Mouse (Mus musculus) heart, embryonic 16.5 days (tissue): ENCODE results near the gene Ripor2. TPM values are rescaled to one million over a fixed set of nuclear protein-coding genes. Genes with fewer than 3 reads are reported as not detected.

Source experiments
- ATAC-seq: fragments of 200-750 bp; cut with Nextera tagmentation; replicated peaks from 2 replicates; pipeline ENCODE4 v1.8.0; 2017; ENCODE audit warnings: moderate number of reproducible peaks; ENCODE audit not compliant: insufficient read depth, low FRiP score; ENCODE audit errors: extremely low read depth
- H3K27ac ChIP-seq: fragments of 300-500 bp; sonication (generic); 2 replicates; pipeline ENCODE4 v1.5.1; 2014; ENCODE audit warnings: mild to moderate bottlenecking, low read length, control low read depth, moderate library complexity
- H3K27me3 ChIP-seq: fragments of 300-500 bp; sonication (generic); 2 replicates; pipeline ENCODE4 v1.6.1; 2014; ENCODE audit warnings: low read length, mixed read lengths; ENCODE audit not compliant: control insufficient read depth, insufficient read depth
- H3K36me3 ChIP-seq: fragments of 300-500 bp; sonication (generic); 2 replicates; pipeline ENCODE4 v1.6.1; 2014; ENCODE audit not compliant: control insufficient read depth, insufficient read depth
- H3K4me1 ChIP-seq: fragments of 300-500 bp; sonication (generic); 2 replicates; pipeline ENCODE4 v1.6.1; 2014; ENCODE audit warnings: low read length, mixed read lengths; ENCODE audit not compliant: control insufficient read depth, insufficient read depth
- H3K4me2 ChIP-seq: fragments of 300-500 bp; sonication (generic); 2 replicates; pipeline ENCODE4 v1.6.1; 2014; ENCODE audit warnings: low read depth, mild to moderate bottlenecking, control low read depth, low read length
- H3K4me3 ChIP-seq: fragments of 300-500 bp; sonication (generic); 2 replicates; pipeline ENCODE4 v1.5.1; 2014; ENCODE audit warnings: mild to moderate bottlenecking, control low read depth, low read length
- H3K9ac ChIP-seq: fragments of 300-500 bp; sonication (generic); 2 replicates; pipeline ENCODE4 v1.6.1; 2014; ENCODE audit warnings: low read length, control low read depth
- H3K9me3 ChIP-seq: fragments of 300-500 bp; sonication (generic); replicated peaks from 2 replicates; pipeline ENCODE4 v1.6.1; 2016; ENCODE audit warnings: low read length; ENCODE audit not compliant: control insufficient read depth
- WGBS: fragments of 180-500 bp; shearing (Covaris S2); extraction: QIAGEN DNeasy Blood & Tissue Kit; methylation state at CpG from one replicate; pipeline ENCODE4 v1.1.7; 2014; 5-methylcytosine and 5-hydroxymethylcytosine counted together
- polyA plus RNA-seq: library from polyadenylated mRNA; unstranded; fragments of >200 nt; fragmentation: Nextera tagmentation; extraction: Ambion mirVana; gene quantifications from 2 replicates; pipeline ENCODE4 v1.2.1, GENCODE M21; 2015

Ripor2 gene
- polyA plus RNA-seq, 1 experiment from 2014 or later, result 17.3 TPM

DNA sequence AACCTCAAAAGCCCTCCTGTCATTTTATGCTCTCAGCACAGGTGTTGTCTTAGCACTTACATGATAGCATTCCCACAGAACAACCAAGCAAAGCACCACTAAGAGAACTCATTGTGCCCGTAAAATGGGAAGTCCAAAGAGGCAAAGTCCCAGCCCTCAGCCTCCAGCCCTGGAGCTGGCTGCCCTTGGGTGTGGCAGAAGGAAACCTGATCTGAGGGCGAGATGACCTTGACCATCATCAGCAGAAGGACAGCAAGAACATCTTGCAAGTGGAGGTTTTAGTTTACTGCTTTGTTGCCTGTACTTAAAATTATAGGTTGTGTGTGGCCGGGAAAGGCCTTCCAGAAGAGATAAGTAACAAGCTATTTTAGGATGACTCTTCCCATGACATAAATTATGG lies 6.9 kb upstream of the Ripor2 start:
- Histone ChIP-seq H3K4me1 (peaks cover 33% of the 10 kb centered on the region), H3K27ac (peak overlapping the region; percentile 34; the same call in 1 of the 2 replicates), H3K4me3 (no peak overlapping the region), H3K9me3 (no peaks in the 10 kb centered on the region), H3K27me3 (no peaks in the 10 kb centered on the region), H3K36me3 (no peaks in the 10 kb centered on the region), H3K4me2 (no peak overlapping the region), H3K9ac (no peak overlapping the region)
- 63% methylated on average over 3 of the region's 3 CpGs for WGBS
- no peak for ATAC-seq

DNA sequence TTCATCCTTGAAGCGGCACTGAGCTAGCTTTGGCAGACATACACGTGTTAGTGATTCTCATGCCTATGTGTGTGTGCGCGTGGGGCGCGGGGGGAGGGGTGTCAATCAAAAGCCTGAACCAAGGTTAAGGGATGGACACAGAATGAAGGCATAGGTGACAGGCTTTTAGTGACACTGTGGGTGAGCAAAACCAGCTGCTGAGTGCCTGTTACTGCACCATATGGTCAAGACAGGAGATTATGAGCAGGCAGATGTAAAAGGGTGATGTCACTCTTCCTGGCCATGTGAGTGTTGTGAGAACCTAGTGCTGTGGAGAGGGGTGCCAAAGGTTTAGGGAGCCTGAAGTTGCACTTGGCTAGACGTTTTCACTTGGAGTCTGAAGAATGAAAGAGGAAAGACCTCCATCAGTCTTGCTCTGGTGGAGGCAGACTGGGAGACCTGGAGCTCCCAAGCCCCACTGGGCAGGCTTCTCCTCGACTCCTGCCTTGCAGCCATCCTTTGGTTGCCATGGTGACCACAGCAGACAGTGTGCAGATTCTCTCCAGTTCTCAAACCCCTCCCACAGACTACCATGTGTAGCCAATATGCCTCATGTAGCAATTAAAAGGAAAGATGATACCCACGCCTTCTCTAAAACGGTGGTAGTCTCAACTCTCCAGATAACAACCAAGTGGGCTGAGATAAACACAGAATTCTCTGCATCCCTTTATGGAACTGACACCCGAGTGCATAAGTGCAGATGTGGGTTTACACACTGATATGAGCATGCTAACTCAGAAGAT lies 5.5 kb upstream of the Ripor2 start:
- peak overlapping the region; percentile 61 for H3K27ac ChIP-seq
- no peak overlapping the region for H3K9ac ChIP-seq
- peak; percentile 66 for ATAC-seq
- 28% methylated on average over 11 of the region's 11 CpGs for WGBS
- H3K4me1 ChIP-seq, result peaks cover 27% of the 10 kb centered on the region
- H3K9me3 ChIP-seq, result no peaks in the 10 kb centered on the region
- no peaks in the 10 kb centered on the region for H3K36me3 ChIP-seq
- H3K27me3 ChIP-seq, result no peaks in the 10 kb centered on the region
- no peak overlapping the region for H3K4me2 ChIP-seq
- H3K4me3 ChIP-seq, result no peak overlapping the region

DNA sequence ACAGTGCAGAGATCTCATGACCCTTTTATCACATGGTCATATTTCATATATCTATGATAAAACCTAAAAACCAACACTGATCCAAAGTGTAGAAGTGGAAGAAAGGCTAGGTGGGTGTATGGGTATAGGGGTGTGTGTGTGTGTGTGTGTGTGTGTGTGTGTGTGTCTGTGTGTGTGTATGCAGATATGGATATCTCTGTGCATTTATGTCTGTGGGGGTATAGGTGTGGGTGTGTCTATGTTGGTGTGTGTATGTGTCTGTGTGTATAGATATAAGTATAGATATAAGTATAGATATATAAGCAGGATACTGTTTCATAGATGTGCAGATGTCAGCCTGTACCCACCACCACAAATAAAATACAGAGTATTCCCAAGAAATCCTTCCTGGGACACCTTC lies 3.7 kb upstream of the Ripor2 start:
- H3K9ac ChIP-seq, result no peak overlapping the region
- H3K9me3 ChIP-seq, result no peaks in the 10 kb centered on the region
- ATAC-seq, result no peak
- no peaks in the 10 kb centered on the region for H3K36me3 ChIP-seq
- no peak overlapping the region for H3K27ac ChIP-seq
- H3K4me1 ChIP-seq, result peaks cover 27% of the 10 kb centered on the region
- H3K4me2 ChIP-seq, result no peak overlapping the region
- no peaks in the 10 kb centered on the region for H3K27me3 ChIP-seq
- H3K4me3 ChIP-seq, result no peak overlapping the region

DNA sequence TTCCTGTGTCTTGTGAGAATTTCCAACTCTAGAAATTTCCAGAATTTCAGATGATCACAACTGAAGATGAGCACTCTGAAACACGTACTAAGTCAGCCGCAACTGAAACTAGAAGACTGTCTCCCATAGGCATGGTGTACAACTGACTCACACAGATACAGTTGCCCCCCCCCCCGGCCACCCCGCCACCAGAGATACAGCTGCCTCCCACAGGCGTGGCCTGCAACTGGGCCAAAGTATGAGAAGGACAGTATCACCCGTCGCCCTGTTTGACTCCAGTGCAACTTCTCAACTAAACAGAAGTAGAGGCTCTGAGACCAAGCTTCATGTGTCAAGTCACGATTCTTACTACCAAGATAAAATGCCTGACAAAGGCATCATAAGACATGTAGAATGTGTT lies 1.2 kb upstream of the Ripor2 start:
- WGBS, result 79% methylated on average over 8 of the region's 8 CpGs
- Histone ChIP-seq H3K27me3 (no peaks in the 10 kb centered on the region), H3K9ac (no peak overlapping the region), H3K4me3 (no peak overlapping the region), H3K9me3 (no peaks in the 10 kb centered on the region), H3K4me2 (no peak overlapping the region), H3K36me3 (no peaks in the 10 kb centered on the region), H3K4me1 (peaks cover 24% of the 10 kb centered on the region), H3K27ac (no peak overlapping the region)
- no peak for ATAC-seq

DNA sequence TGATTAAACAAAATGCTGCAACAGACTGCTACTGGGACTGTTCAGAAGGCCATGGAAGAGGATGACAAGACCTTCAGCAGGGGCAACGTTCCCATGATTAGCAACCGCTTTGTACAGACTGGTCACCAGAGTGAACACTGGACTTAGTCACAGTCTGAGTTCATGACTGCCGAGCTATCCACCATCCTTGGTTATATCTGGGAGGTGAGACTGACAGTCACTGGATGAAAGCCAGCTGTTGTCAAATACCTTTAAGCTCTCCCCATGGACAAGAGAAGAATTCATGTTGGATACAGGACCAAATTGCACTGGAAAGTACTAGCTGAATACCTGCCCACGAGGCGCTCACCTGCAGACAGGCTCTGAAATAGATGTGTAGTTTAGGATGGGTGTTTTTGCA lies 2.4 kb downstream of the Ripor2 start:
- H3K9me3 ChIP-seq, result no peaks in the 10 kb centered on the region
- H3K27ac ChIP-seq, result peak overlapping the region; percentile 27
- 0 out of 2 replicates have a peak, but pooled peaks have one; percentile 28 for ATAC-seq
- peaks cover 8% of the 10 kb centered on the region for H3K4me1 ChIP-seq
- no peak overlapping the region for H3K4me2 ChIP-seq
- WGBS, result 51% methylated on average over 5 of the region's 5 CpGs
- no peak overlapping the region for H3K4me3 ChIP-seq
- H3K27me3 ChIP-seq, result no peaks in the 10 kb centered on the region
- H3K36me3 ChIP-seq, result no peaks in the 10 kb centered on the region
- H3K9ac ChIP-seq, result no peak overlapping the region

GRCm38 (mm10) chr13:24584841-24585240 lies 2.9 kb downstream of the Ripor2 start:
- ATAC-seq, result no peak
- Histone ChIP-seq H3K36me3 (no peaks in the 10 kb centered on the region), H3K27ac (peak overlapping the region; percentile 27; the same call in 1 of the 2 replicates), H3K4me1 (peaks cover 8% of the 10 kb centered on the region), H3K27me3 (no peaks in the 10 kb centered on the region), H3K9me3 (no peaks in the 10 kb centered on the region), H3K4me2 (no peak overlapping the region), H3K4me3 (no peak overlapping the region), H3K9ac (no peak overlapping the region)
- 75% methylated on average over 6 of the region's 6 CpGs for WGBS

GRCm38 (mm10) chr13:24585369-24585768 lies 3.4 kb downstream of the Ripor2 start:
- no peak overlapping the region for H3K4me3 ChIP-seq
- no peak overlapping the region for H3K9ac ChIP-seq
- no peaks in the 10 kb centered on the region for H3K36me3 ChIP-seq
- ATAC-seq, result no peak
- no peaks in the 10 kb centered on the region for H3K9me3 ChIP-seq
- peaks cover 8% of the 10 kb centered on the region for H3K4me1 ChIP-seq
- no peak overlapping the region for H3K4me2 ChIP-seq
- no peaks in the 10 kb centered on the region for H3K27me3 ChIP-seq
- H3K27ac ChIP-seq, result no peak overlapping the region
- 65% methylated on average over 9 of the region's 9 CpGs for WGBS

- Histone ChIP-seq H3K27ac (no peak overlapping the region), H3K9me3 (no peaks in the 10 kb centered on the region), H3K9ac (no peak overlapping the region), H3K4me1 (peaks cover 8% of the 10 kb centered on the region), H3K27me3 (no peaks in the 10 kb centered on the region), H3K36me3 (no peaks in the 10 kb centered on the region), H3K4me2 (no peak overlapping the region), H3K4me3 (no peak overlapping the region)
- no peak for ATAC-seq
- 92% methylated on average over 12 of the region's 12 CpGs for WGBS
These were observed 5.4 kb downstream of the Ripor2 start for GRCm38 (mm10) chr13:24587192-24587895.

GRCm38 (mm10) chr13:24588603-24589002 lies 6.6 kb downstream of the Ripor2 start:
- peaks cover 8% of the 10 kb centered on the region for H3K4me1 ChIP-seq
- no peak overlapping the region for H3K9ac ChIP-seq
- 84% methylated on average over 3 of the region's 3 CpGs for WGBS
- H3K27ac ChIP-seq, result no peak overlapping the region
- no peaks in the 10 kb centered on the region for H3K9me3 ChIP-seq
- no peaks in the 10 kb centered on the region for H3K36me3 ChIP-seq
- H3K27me3 ChIP-seq, result no peaks in the 10 kb centered on the region
- no peak for ATAC-seq
- H3K4me2 ChIP-seq, result no peak overlapping the region
- H3K4me3 ChIP-seq, result no peak overlapping the region
